8 mouse cellular contexts compared by ENCODE assay signal in the genomic region with DNA sequence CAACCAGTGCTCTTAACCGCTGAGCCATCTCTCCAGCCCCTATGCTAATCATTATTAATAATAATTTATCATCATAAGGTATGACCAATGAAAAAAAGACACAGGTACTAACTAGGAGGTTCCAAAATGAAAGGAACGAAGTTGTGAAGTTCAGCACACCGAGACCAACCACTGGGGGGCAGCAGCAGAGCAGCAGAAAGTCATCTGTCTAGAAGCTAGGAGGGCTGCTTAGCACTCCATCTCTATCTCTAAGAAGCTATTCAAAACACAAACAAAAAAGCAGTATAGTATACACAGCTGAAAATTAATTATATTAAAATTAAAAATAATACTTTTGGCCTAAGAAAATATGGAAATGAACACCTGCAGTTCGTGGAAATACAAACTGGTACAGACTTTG. TPM values are rescaled to one million over a fixed set of nuclear protein-coding genes. Genes with fewer than 3 reads are reported as not detected.
DNase-seq lines count a peak whose midpoint lies in the region; ATAC-seq and TF ChIP-seq lines count a peak whose summit lies in the region.

No protein-coding gene starts in this region.

- peaks cover 20% of the 10 kb centered on the region for H3K36me3 ChIP-seq in heart, adult 2 months (ENCODE audit: control insufficient read depth, insufficient read depth, low read length)
- peaks cover 76% of the 10 kb centered on the region for H3K36me3 ChIP-seq in intestine, embryonic 14.5 days (ENCODE audit: control insufficient read depth, insufficient read depth, low read length)

- peak; percentile 94 for TF ChIP-seq CTCF in heart, adult 2 months (IDR thresholded peaks at IDR 0.05)

- no peak for TF ChIP-seq POLR2A in heart, adult 2 months (IDR thresholded peaks at IDR 0.05; ENCODE audit: insufficient read depth, low read depth, low read length)

- H3K4me2 ChIP-seq in intestine, embryonic 14.5 days (ENCODE audit: low read length): no peak overlapping the region

- H3K4me3 ChIP-seq in heart, adult 2 months: no peak overlapping the region
- H3K4me3 ChIP-seq in intestine, embryonic 14.5 days (ENCODE audit: low read depth, low read length): no peak overlapping the region

- no peaks in the 10 kb centered on the region for H3K27me3 ChIP-seq in heart, adult 2 months (ENCODE audit: control insufficient read depth, insufficient read depth, low read length)
- H3K27me3 ChIP-seq in intestine, embryonic 14.5 days (replicated peaks; ENCODE audit: control insufficient read depth, insufficient read depth, low read length): no peaks in the 10 kb centered on the region

- intact Hi-C loops in heart, adult 2 months (cut with DNase I): loop anchor here (1.0 to 2.0 kb wide), 2 partner anchors 51 to 99 kb away; no protein-coding TSS in a partner anchor
- intact Hi-C loops in heart, postnatal 25 days (cut with DNase I): loop anchor here (1.0 kb wide), 1 partner anchor 99 kb away; no protein-coding TSS in a partner anchor
- intact Hi-C loops in left cerebral cortex, postnatal 10 days (cut with DNase I): loop anchor here (2.0 to 5.0 kb wide), 2 partner anchors 48 to 99 kb away; no protein-coding TSS in a partner anchor

- H3K4me1 ChIP-seq in heart, adult 2 months (ENCODE audit: control insufficient read depth, insufficient read depth, low read length): peaks cover 8% of the 10 kb centered on the region
- H3K4me1 ChIP-seq in intestine, embryonic 14.5 days (replicated peaks; ENCODE audit: control insufficient read depth, insufficient read depth, low read length): no peaks in the 10 kb centered on the region

- no peaks in the 10 kb centered on the region for H3K9me3 ChIP-seq in intestine, embryonic 14.5 days (ENCODE audit: control insufficient read depth, low read length)

- peak; percentile 71 to 87 for DNase-seq in heart, adult 2 months
- no peak for DNase-seq in heart, postnatal 25 days (ENCODE audit: low spot score)
- DNase-seq in c-Kit-positive CD71-negative TER-119-negative erythroid progenitor cells, embryonic 14.5 days (ENCODE audit: low read depth): peak; percentile 62
- DNase-seq in forelimb bud, embryonic 11.5 days (ENCODE audit: low read depth, low spot score): peak; percentile 59
- peak; percentile 90 for DNase-seq in intestine, embryonic 14.5 days (ENCODE audit: low spot score)
- DNase-seq in left cerebral cortex, postnatal 10 days (ENCODE audit: extremely low spot score in 1 of 2, low spot score in 2 of 2): peak; percentile 62 to 83
- peak; percentile 67 to 76 for DNase-seq in spleen, postnatal 14 days (ENCODE audit: low spot score in 2 of 2)

- peaks cover 3% of the 10 kb centered on the region; the same call in 1 of the 2 replicates for H3K79me2 ChIP-seq in heart, adult 2 months (replicated peaks; ENCODE audit: control insufficient read depth, insufficient read depth, low read length)

- ATAC-seq in intestine, embryonic 14.5 days (replicated peaks; ENCODE audit: low FRiP score, low TSS enrichment, low read depth): 0 out of 2 replicates have a peak, but pooled peaks have one; percentile 64
- ATAC-seq in megakaryocyte-erythroid progenitor cell, adult 5-6 weeks (replicated peaks; ENCODE audit: low FRiP score, low TSS enrichment, poor library complexity, severe bottlenecking): 0 out of 2 replicates have a peak, but pooled peaks have one; percentile 49

- peak; percentile 93 for TF ChIP-seq EP300 in heart, adult 2 months (IDR thresholded peaks at IDR 0.05; ENCODE audit: insufficient read depth, low read depth, low read length)

- 36% methylated on average over 4 of the region's 4 CpGs for WGBS in heart, adult 2 months
- 54% methylated on average over 4 of the region's 4 CpGs for WGBS in intestine, embryonic 14.5 days

- H3K9ac ChIP-seq in heart, adult 2 months (ENCODE audit: low read depth, low read length): no peak overlapping the region
- no peak overlapping the region for H3K9ac ChIP-seq in intestine, embryonic 14.5 days (ENCODE audit: low read length)

- no peak overlapping the region for H3K27ac ChIP-seq in heart, adult 2 months
- no peak overlapping the region for H3K27ac ChIP-seq in intestine, embryonic 14.5 days (ENCODE audit: low read depth)

RNA-seq across cellular contexts. Expression of gene Clic4, which starts 53.0 kb away (rescaled TPM):
- 100 to 1,000 TPM; 248 to 249 TPM for total RNA-seq in heart, adult 2 months (2021)
- polyA plus RNA-seq in heart, adult 2 months (2012; rRNA removed): 148 and 227 TPM in 2 replicates
- 100 to 1,000 TPM; 249 to 269 TPM for total RNA-seq in heart, postnatal 25 days (2021)
- polyA plus RNA-seq in intestine, embryonic 14.5 days (2014; fragmentation: Nextera tagmentation; extraction: Ambion mirVana): 107 and 114 TPM in 2 replicates
- total RNA-seq in left cerebral cortex, postnatal 10 days (2021): 10 to 100 TPM; 27.1 to 27.6 TPM
- total RNA-seq in megakaryocyte-erythroid progenitor cell, adult 5-6 weeks (2014; fragmentation: Nextera tagmentation): 77.8 and 83.9 TPM in 2 replicates
- 79.0 and 86.0 TPM in 2 replicates for total RNA-seq in megakaryocyte-erythroid progenitor cell, adult 5-6 weeks (2017)
